Mouse (Mus musculus): ENCODE measurements around the gene Ddah1. TPM values are rescaled to one million over a fixed set of nuclear protein-coding genes. Genes with fewer than 3 reads are reported as not detected.

The Ddah1 gene
- polyA plus RNA-seq, 1 experiment: 81.7 TPM

- DNase-seq (ENCODE audit: low read depth): no peak
- no peak for TF ChIP-seq POLR2A (IDR thresholded peaks at IDR 0.05; ENCODE audit: borderline replicate concordance, extremely low read depth, insufficient read depth, insufficient read length, poor library complexity, severe bottlenecking)
- TF ChIP-seq CTCF (IDR thresholded peaks at IDR 0.05; ENCODE audit: borderline replicate concordance, extremely low read depth, insufficient read depth, insufficient read length): no peak
Measured at GRCm38 (mm10) chr3:145789114-145789513, 30.6 kb downstream of the Ddah1 start.

GRCm38 (mm10) chr3:145790233-145790632 is 31.8 kb downstream of the Ddah1 start:
- no peak for DNase-seq (ENCODE audit: low read depth)
- no peak for TF ChIP-seq POLR2A (IDR thresholded peaks at IDR 0.05; ENCODE audit: borderline replicate concordance, extremely low read depth, insufficient read depth, insufficient read length, poor library complexity, severe bottlenecking)
- TF ChIP-seq CTCF (IDR thresholded peaks at IDR 0.05; ENCODE audit: borderline replicate concordance, extremely low read depth, insufficient read depth, insufficient read length): no peak

GRCm38 (mm10) chr3:145790709-145791108 is 32.2 kb downstream of the Ddah1 start:
- TF ChIP-seq CTCF (IDR thresholded peaks at IDR 0.05; ENCODE audit: borderline replicate concordance, extremely low read depth, insufficient read depth, insufficient read length) (no peak), POLR2A (IDR thresholded peaks at IDR 0.05; ENCODE audit: borderline replicate concordance, extremely low read depth, insufficient read depth, insufficient read length, poor library complexity, severe bottlenecking) (no peak)
- peak; percentile 73 for DNase-seq (ENCODE audit: low read depth)

GRCm38 (mm10) chr3:145794355-145794754 is 35.9 kb downstream of the Ddah1 start:
- DNase-seq (ENCODE audit: low read depth): no peak
- TF ChIP-seq CTCF (IDR thresholded peaks at IDR 0.05; ENCODE audit: borderline replicate concordance, extremely low read depth, insufficient read depth, insufficient read length) (no peak), POLR2A (IDR thresholded peaks at IDR 0.05; ENCODE audit: borderline replicate concordance, extremely low read depth, insufficient read depth, insufficient read length, poor library complexity, severe bottlenecking) (no peak)

GRCm38 (mm10) chr3:145795896-145796295 is 37.4 kb downstream of the Ddah1 start:
- no peak for DNase-seq (ENCODE audit: low read depth)
- TF ChIP-seq CTCF (IDR thresholded peaks at IDR 0.05; ENCODE audit: borderline replicate concordance, extremely low read depth, insufficient read depth, insufficient read length) (no peak), POLR2A (IDR thresholded peaks at IDR 0.05; ENCODE audit: borderline replicate concordance, extremely low read depth, insufficient read depth, insufficient read length, poor library complexity, severe bottlenecking) (no peak)

- TF ChIP-seq POLR2A (IDR thresholded peaks at IDR 0.05; ENCODE audit: borderline replicate concordance, extremely low read depth, insufficient read depth, insufficient read length, poor library complexity, severe bottlenecking): no peak
- no peak for TF ChIP-seq CTCF (IDR thresholded peaks at IDR 0.05; ENCODE audit: borderline replicate concordance, extremely low read depth, insufficient read depth, insufficient read length)
- DNase-seq (ENCODE audit: low read depth): no peak
Measured at GRCm38 (mm10) chr3:145798042-145798441, 39.6 kb downstream of the Ddah1 start.

DNA sequence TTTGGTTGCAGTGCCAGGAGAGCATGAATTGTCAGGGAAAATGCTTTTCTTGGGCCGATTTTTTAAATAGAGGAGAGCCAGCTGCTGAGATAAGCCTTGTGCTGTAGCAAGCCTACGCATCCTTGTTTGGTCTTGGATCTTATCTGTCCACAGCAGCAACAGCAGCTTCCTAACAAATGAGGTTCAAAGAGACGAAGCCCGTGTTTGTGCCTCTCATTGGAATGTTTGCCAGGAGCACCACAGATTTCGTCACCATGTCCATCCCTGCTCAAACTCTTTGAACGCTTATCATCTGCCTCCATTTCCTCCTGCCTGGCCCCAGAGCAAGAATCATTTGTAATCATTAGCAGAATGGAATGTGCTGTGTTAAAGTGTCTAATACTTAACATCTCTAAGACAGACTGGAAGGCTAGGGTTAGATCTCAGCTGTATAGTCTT is 40.3 kb downstream of the Ddah1 start:
- TF ChIP-seq CTCF (IDR thresholded peaks at IDR 0.05; ENCODE audit: borderline replicate concordance, extremely low read depth, insufficient read depth, insufficient read length): no peak
- no peak for TF ChIP-seq POLR2A (IDR thresholded peaks at IDR 0.05; ENCODE audit: borderline replicate concordance, extremely low read depth, insufficient read depth, insufficient read length, poor library complexity, severe bottlenecking)
- no peak for DNase-seq (ENCODE audit: low read depth)

DNA sequence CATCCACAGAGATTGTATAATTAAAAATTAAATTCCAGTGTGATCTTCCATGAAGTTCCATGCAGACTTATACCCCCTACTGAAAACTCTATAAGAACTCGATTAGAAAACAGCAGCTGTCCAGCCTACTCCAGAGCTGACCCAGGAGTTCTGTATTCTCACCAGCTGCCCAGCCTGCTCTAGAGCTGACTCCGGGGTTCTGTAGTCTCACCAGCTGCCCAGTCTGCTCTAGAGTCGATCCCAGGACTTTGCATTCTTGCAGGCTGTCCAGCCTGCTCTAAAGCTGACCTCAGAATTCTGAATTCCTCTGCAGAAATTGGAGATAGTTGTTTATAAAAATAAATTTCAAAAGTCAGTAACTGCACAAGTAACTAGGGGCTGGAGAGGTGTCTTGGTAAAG is 40.9 kb downstream of the Ddah1 start:
- no peak for DNase-seq (ENCODE audit: low read depth)
- no peak for TF ChIP-seq POLR2A (IDR thresholded peaks at IDR 0.05; ENCODE audit: borderline replicate concordance, extremely low read depth, insufficient read depth, insufficient read length, poor library complexity, severe bottlenecking)
- no peak for TF ChIP-seq CTCF (IDR thresholded peaks at IDR 0.05; ENCODE audit: borderline replicate concordance, extremely low read depth, insufficient read depth, insufficient read length)

DNA sequence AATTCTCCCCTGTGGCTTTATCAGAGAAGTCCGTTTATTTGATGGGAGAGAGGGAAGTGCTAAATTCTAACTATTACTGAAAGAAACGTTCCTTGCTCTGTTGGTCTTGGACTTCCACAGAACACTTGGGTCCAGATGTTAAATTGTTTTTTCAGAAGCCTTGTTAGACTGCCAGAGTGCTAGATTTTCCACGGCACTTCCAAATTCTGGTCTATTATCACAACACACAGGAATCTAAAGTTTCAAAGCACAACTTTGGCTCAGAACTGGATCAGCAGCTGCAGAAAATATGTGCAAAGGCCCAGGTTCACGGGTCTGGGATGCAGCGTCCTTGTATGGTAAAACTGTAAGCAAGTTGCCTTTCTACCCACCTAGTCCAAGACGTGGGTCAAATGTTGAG is 43.6 kb downstream of the Ddah1 start:
- TF ChIP-seq CTCF (IDR thresholded peaks at IDR 0.05; ENCODE audit: borderline replicate concordance, extremely low read depth, insufficient read depth, insufficient read length) (no peak), POLR2A (IDR thresholded peaks at IDR 0.05; ENCODE audit: borderline replicate concordance, extremely low read depth, insufficient read depth, insufficient read length, poor library complexity, severe bottlenecking) (no peak)
- no peak for DNase-seq (ENCODE audit: low read depth)

- TF ChIP-seq CTCF (IDR thresholded peaks at IDR 0.05; ENCODE audit: borderline replicate concordance, extremely low read depth, insufficient read depth, insufficient read length) (no peak), POLR2A (IDR thresholded peaks at IDR 0.05; ENCODE audit: borderline replicate concordance, extremely low read depth, insufficient read depth, insufficient read length, poor library complexity, severe bottlenecking) (no peak)
- peak; percentile 54 for DNase-seq (ENCODE audit: low read depth)
Measured at GRCm38 (mm10) chr3:145805848-145806247, 47.4 kb downstream of the Ddah1 start.

- TF ChIP-seq POLR2A (IDR thresholded peaks at IDR 0.05; ENCODE audit: borderline replicate concordance, extremely low read depth, insufficient read depth, insufficient read length, poor library complexity, severe bottlenecking): no peak
- peak; percentile 77 for DNase-seq (ENCODE audit: low read depth)
Measured at GRCm38 (mm10) chr3:145806502-145806901, 48.0 kb downstream of the Ddah1 start.

- peak; percentile 42 for DNase-seq (ENCODE audit: low read depth)
Measured at GRCm38 (mm10) chr3:145816807-145817206, 58.3 kb downstream of the Ddah1 start.

More at GRCm38 (mm10) chr3:145816807-145817206, 58.3 kb downstream of the Ddah1 start:
- TF ChIP-seq POLR2A (IDR thresholded peaks at IDR 0.05; ENCODE audit: borderline replicate concordance, extremely low read depth, insufficient read depth, insufficient read length, poor library complexity, severe bottlenecking) (no peak), CTCF (IDR thresholded peaks at IDR 0.05; ENCODE audit: borderline replicate concordance, extremely low read depth, insufficient read depth, insufficient read length) (no peak)

All from brain, embryonic 14.5 days (tissue).